Mouse (Mus musculus) midbrain, embryonic 14.5 days (tissue): ENCODE measurements around the gene Copg2. TPM values are rescaled to one million over a fixed set of nuclear protein-coding genes. Genes with fewer than 3 reads are reported as not detected.

Experiments
- ATAC-seq: fragments of 200-750 bp; cut with Nextera tagmentation; 2 replicates; pipeline ENCODE4 v1.8.0; 2017; ENCODE audit warnings: moderate number of reproducible peaks, moderate library complexity; ENCODE audit not compliant: low FRiP score, low TSS enrichment
- DNase-seq: peaks from one replicate; pipeline ENCODE4 v3.0.0-alpha.2; 2015
- H3K27ac ChIP-seq: fragments of 300-500 bp; sonication (generic); replicated peaks from 2 replicates; pipeline ENCODE4 v1.5.1; 2014; ENCODE audit warnings: mild to moderate bottlenecking, low read depth, low read length, moderate library complexity
- H3K27me3 ChIP-seq: fragments of 300-500 bp; sonication (generic); 2 replicates; pipeline ENCODE4 v1.6.1; 2014; ENCODE audit warnings: low read length, control low read depth, mixed read lengths; ENCODE audit not compliant: control insufficient read depth, insufficient read depth
- H3K36me3 ChIP-seq: fragments of 300-500 bp; sonication (generic); 2 replicates; pipeline ENCODE4 v1.6.1; 2014; ENCODE audit warnings: low read length, control low read depth; ENCODE audit not compliant: control insufficient read depth, insufficient read depth
- H3K4me1 ChIP-seq: fragments of 300-500 bp; sonication (generic); 2 replicates; pipeline ENCODE4 v1.6.1; 2014; ENCODE audit warnings: mild to moderate bottlenecking, antibody characterized with exemption, low read length, control low read depth; ENCODE audit not compliant: control insufficient read depth, insufficient read depth
- H3K4me2 ChIP-seq: fragments of 300-500 bp; sonication (generic); 2 replicates; pipeline ENCODE4 v1.6.1; 2014; ENCODE audit warnings: mild to moderate bottlenecking, low read length, moderate library complexity
- H3K4me3 ChIP-seq: fragments of 300-500 bp; sonication (generic); replicated peaks from 2 replicates; pipeline ENCODE4 v1.5.1; 2014; ENCODE audit warnings: low read depth, low read length
- H3K9ac ChIP-seq: fragments of 300-500 bp; sonication (generic); replicated peaks from 2 replicates; pipeline ENCODE4 v1.6.1; 2014; ENCODE audit warnings: mild to moderate bottlenecking, low read length, moderate library complexity
- H3K9me3 ChIP-seq: fragments of 300-500 bp; sonication (generic); 2 replicates; pipeline ENCODE4 v1.6.1; 2016; ENCODE audit warnings: low read length, control low read depth, mixed read lengths; ENCODE audit not compliant: control insufficient read depth
- WGBS: fragments of 180-500 bp; shearing (Covaris S2); extraction: QIAGEN DNeasy Blood & Tissue Kit; methylation state at CpG from one replicate; pipeline ENCODE4 v1.1.7; 2014; 5-methylcytosine and 5-hydroxymethylcytosine counted together
- microRNA counts: library from miRNA; unstranded; fragments of <30 nt; microRNA quantifications from one replicate; lab custom pipeline; 2016
- microRNA-seq: library from miRNA; unstranded; fragments of <30 nt; microRNA quantifications from one replicate; pipeline ENCODE4, GENCODE M21; 2016
- polyA plus RNA-seq: library from polyadenylated mRNA; unstranded; fragments of >200 nt; fragmentation: Nextera tagmentation; extraction: Ambion mirVana; gene quantifications from 2 replicates; pipeline ENCODE4 v1.2.1, GENCODE M21; 2014

The Copg2 gene
- polyA plus RNA-seq, 1 experiment from 2014 or later: 47.4 TPM

- Histone ChIP-seq H3K4me3 (no peak overlapping the region), H3K9ac (no peak overlapping the region), H3K4me2 (no peak overlapping the region), H3K4me1 (no peaks in the 10 kb centered on the region), H3K27me3 (no peaks in the 10 kb centered on the region), H3K36me3 (no peaks in the 10 kb centered on the region), H3K27ac (no peak overlapping the region), H3K9me3 (no peaks in the 10 kb centered on the region)
- WGBS: 76% methylated on average over 6 of the region's 6 CpGs
- DNase-seq (no peak), ATAC-seq (no peak)
Observed at GRCm38 (mm10) chr6:30702881-30703280, 193.7 kb downstream of the Copg2 start.

DNA sequence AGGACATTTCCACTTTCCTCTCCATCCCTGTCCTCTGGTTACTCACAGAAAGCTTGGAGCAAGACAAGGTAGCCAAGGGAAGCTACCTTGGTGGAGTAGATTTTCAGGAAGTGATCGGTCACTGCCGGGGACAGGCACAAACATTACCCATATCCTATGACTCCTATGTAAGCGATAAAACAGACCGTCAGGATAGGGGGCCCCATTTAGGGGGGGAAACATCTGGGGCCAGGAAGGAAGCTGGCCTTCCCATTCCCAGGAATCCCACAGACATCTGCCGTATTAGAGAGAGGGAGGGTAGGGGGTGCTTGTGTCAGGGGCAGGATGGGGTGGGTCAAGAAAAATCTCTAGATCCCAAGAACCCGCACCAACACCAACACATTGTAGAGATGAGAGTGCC is 196.4 kb downstream of the Copg2 start:
- Histone ChIP-seq H3K9me3 (no peaks in the 10 kb centered on the region), H3K36me3 (no peaks in the 10 kb centered on the region), H3K27ac (no peak overlapping the region), H3K9ac (no peak overlapping the region), H3K27me3 (no peaks in the 10 kb centered on the region), H3K4me1 (no peaks in the 10 kb centered on the region), H3K4me3 (no peak overlapping the region), H3K4me2 (no peak overlapping the region)
- WGBS: 93% methylated on average over 6 of the region's 6 CpGs
- ATAC-seq (no peak), DNase-seq (no peak)

GRCm38 (mm10) chr6:30698036-30698435 is 198.6 kb downstream of the Copg2 start:
- ATAC-seq: no peak
- H3K4me3 ChIP-seq: no peak overlapping the region
- WGBS: 95% methylated on average over 4 of the region's 4 CpGs
- peaks cover 10% of the 10 kb centered on the region for H3K4me1 ChIP-seq
- no peaks in the 10 kb centered on the region for H3K36me3 ChIP-seq
- DNase-seq: no peak
- H3K9ac ChIP-seq: no peak overlapping the region
- H3K4me2 ChIP-seq: no peak overlapping the region
- no peaks in the 10 kb centered on the region for H3K9me3 ChIP-seq
- H3K27ac ChIP-seq: no peak overlapping the region
- H3K27me3 ChIP-seq: no peaks in the 10 kb centered on the region

MicroRNAs encoded within 50 kb of the gene (microRNA counts, 519-probe panel; counts per million panel counts)
- microRNA mmu-miR-335-3p (lab: Ali Mortazavi, UCI): 4,793 counts per million, percentile 43 among the panel's probes with 10 or more counts
- microRNA mmu-miR-335-5p (lab: Ali Mortazavi, UCI): 6,879 counts per million, percentile 87 among the panel's probes with 10 or more counts

Small RNA genes lying within 50 kb of the gene (microRNA-seq; reads per million reads assigned to microRNA genes)
- gene Mir335: 39,659 reads per million, percentile 99 among the genes with 10 or more reads in this experiment

Other genes starting within 250 kb of the Copg2 start
- 13.3 and 14.2 TPM in 2 replicates for gene Cep41, start 203.0 kb downstream of the Copg2 start, polyA plus RNA-seq
- 297 and 402 TPM in 2 replicates for gene Mest, start 173.2 kb downstream of the Copg2 start, polyA plus RNA-seq
- 0.39 TPM in 1 of 2 replicates, not detected in the other for gene Tsga13, start 18.8 kb upstream of the Copg2 start, polyA plus RNA-seq
- gene Klf14, start 62.3 kb upstream of the Copg2 start, polyA plus RNA-seq: 0.07 TPM in 2 replicates